Mouse (Mus musculus) ES-E14 (cell line): Measurements from ENCODE around the gene Apbb2.

Source experiments
- HCFC1 ChIP-seq: IDR thresholded peaks from 2 replicates; pipeline ENCODE4 v1.6.1; 2012; ENCODE audit warnings: low read length, inconsistent platforms, borderline replicate concordance; ENCODE audit not compliant: insufficient read depth
- MAFK ChIP-seq: IDR thresholded peaks from 2 replicates; pipeline ENCODE4 v1.6.1; 2014; ENCODE audit warnings: mild to moderate bottlenecking, low read depth, low read length, inconsistent platforms; ENCODE audit not compliant: insufficient read depth
- ZC3H11A ChIP-seq: IDR thresholded peaks from 2 replicates; pipeline ENCODE4 v1.6.1; 2012; ENCODE audit warnings: low read depth, mild to moderate bottlenecking, inconsistent platforms, low read length, borderline replicate concordance

- TF ChIP-seq HCFC1 = no peak
- no peak for TF ChIP-seq ZC3H11A
- no peak for TF ChIP-seq MAFK
Observed at GRCm38 (mm10) chr5:66341848-66342247, 276.7 kb downstream of the Apbb2 start.
